Mouse (Mus musculus) G1E (cell line): ENCODE data around the gene Zc3h13.

Experiments used
- CTCF ChIP-seq: IDR thresholded peaks from 2 replicates; pipeline ENCODE4 v1.5.1; 2012; ENCODE audit warnings: low read depth, low read length, inconsistent platforms, mixed read lengths
- GATA1 ChIP-seq: IDR thresholded peaks from 2 replicates; pipeline ENCODE4 v1.6.1; 2012; ENCODE audit warnings: borderline replicate concordance, low read length, inconsistent platforms, mixed read lengths

DNA sequence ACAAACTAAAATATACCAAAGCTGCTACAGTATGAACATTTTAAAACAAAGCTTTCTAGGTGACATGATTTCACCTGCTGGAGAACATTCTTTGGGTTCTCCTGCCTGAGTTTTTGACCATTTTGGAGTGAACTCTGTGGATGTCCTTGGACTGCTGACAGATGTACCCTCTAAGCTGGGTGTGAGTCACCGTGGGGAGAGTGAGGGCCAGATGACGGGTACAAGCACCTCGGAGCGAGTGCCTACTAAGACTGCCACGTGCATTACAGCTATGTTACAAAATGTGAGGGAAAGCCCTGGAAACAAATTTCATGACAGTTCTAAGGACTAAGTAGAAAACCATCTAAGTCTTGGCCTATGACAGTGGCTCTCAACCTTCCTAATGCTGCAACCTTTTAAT, 14.6 kb upstream of the Zc3h13 start:
- no peak for TF ChIP-seq CTCF
- no peak for TF ChIP-seq GATA1
